Mouse (Mus musculus) olfactory bulb, adult 2 months (tissue): Measurements from ENCODE around the gene Dok5. TPM values are rescaled to one million over a fixed set of nuclear protein-coding genes. Genes with fewer than 3 reads are reported as not detected.

Experiments
- H3K27ac ChIP-seq: fragments of 200-500 bp; 2 replicates; pipeline ENCODE4 v1.5.1; 2012; ENCODE audit warnings: low read depth, low read length; ENCODE audit not compliant: insufficient read depth
- H3K4me1 ChIP-seq: fragments of 200-500 bp; 2 replicates; pipeline ENCODE4 v1.6.1; 2012; ENCODE audit warnings: low read length; ENCODE audit not compliant: control insufficient read depth, insufficient read depth
- H3K4me3 ChIP-seq: fragments of 200-500 bp; 2 replicates; pipeline ENCODE4 v1.5.1; 2012; ENCODE audit warnings: mild to moderate bottlenecking, low read depth, low read length, moderate library complexity; ENCODE audit not compliant: insufficient read depth
- CTCF ChIP-seq: fragments of 200-500 bp; IDR thresholded peaks from 2 replicates; pipeline ENCODE4 v1.5.1; 2012; ENCODE audit warnings: low read depth, mild to moderate bottlenecking, low read length, moderate library complexity; ENCODE audit not compliant: insufficient read depth
- POLR2A ChIP-seq: fragments of 200-500 bp; IDR thresholded peaks from 2 replicates; pipeline ENCODE4 v1.6.1; 2012; ENCODE audit warnings: mild to moderate bottlenecking, low read depth, low read length, moderate library complexity; ENCODE audit not compliant: insufficient read depth
- WGBS: fragments of 180-500 bp; shearing (Covaris S2); methylation state at CpG from one replicate; pipeline ENCODE4 v1.1.7; 2018; 5-methylcytosine and 5-hydroxymethylcytosine counted together
- polyA plus RNA-seq: library from polyadenylated mRNA; stranded (reverse); fragments of >200 nt; gene quantifications from 2 replicates; pipeline ENCODE4 v1.2.4, GENCODE M21; 2012; ENCODE audit warnings: low replicate concordance; ENCODE audit not compliant: missing spikeins, insufficient read depth, insufficient read length

Gene Dok5
- polyA plus RNA-seq, 1 experiment: not detected

- no peak for TF ChIP-seq POLR2A
- no peak for TF ChIP-seq CTCF
- H3K27ac ChIP-seq: no peak overlapping the region
- 96% methylated on average over 9 of the region's 9 CpGs for WGBS
Measured at GRCm38 (mm10) chr2:170903367-170903766, 171.8 kb downstream of the Dok5 start.

GRCm38 (mm10) chr2:170912589-170913223 lies 181.1 kb downstream of the Dok5 start:
- WGBS: 36% methylated on average over 13 of the region's 13 CpGs
- Histone ChIP-seq H3K4me3 (no peak overlapping the region), H3K4me1 (no peaks in the 10 kb centered on the region), H3K27ac (no peak overlapping the region)
- TF ChIP-seq POLR2A (no peak), CTCF (no peak)

More at GRCm38 (mm10) chr2:170903367-170903766, 171.8 kb downstream of the Dok5 start:
- Histone ChIP-seq H3K4me1 (no peaks in the 10 kb centered on the region), H3K4me3 (no peak overlapping the region)

GRCm38 (mm10) chr2:170913863-170914262 lies 182.3 kb downstream of the Dok5 start:
- no peak overlapping the region for H3K4me3 ChIP-seq
- no peaks in the 10 kb centered on the region for H3K4me1 ChIP-seq
- 73% methylated on average over 11 of the region's 11 CpGs for WGBS
- no peak for TF ChIP-seq POLR2A
- TF ChIP-seq CTCF: no peak
- no peak overlapping the region for H3K27ac ChIP-seq

- WGBS: 90% methylated on average over 8 of the region's 8 CpGs
- Histone ChIP-seq H3K4me1 (no peaks in the 10 kb centered on the region), H3K4me3 (no peak overlapping the region), H3K27ac (no peak overlapping the region)
- no peak for TF ChIP-seq POLR2A
- no peak for TF ChIP-seq CTCF
Measured at GRCm38 (mm10) chr2:170915646-170916045, 184.0 kb downstream of the Dok5 start.

GRCm38 (mm10) chr2:170922260-170922659 lies 190.7 kb downstream of the Dok5 start:
- WGBS: 35% methylated on average over 3 of the region's 3 CpGs
- Histone ChIP-seq H3K4me3 (no peak overlapping the region), H3K4me1 (no peaks in the 10 kb centered on the region), H3K27ac (no peak overlapping the region)
- no peak for TF ChIP-seq CTCF
- no peak for TF ChIP-seq POLR2A

- Histone ChIP-seq H3K4me3 (no peak overlapping the region), H3K4me1 (no peaks in the 10 kb centered on the region), H3K27ac (no peak overlapping the region)
- no peak for TF ChIP-seq POLR2A
- TF ChIP-seq CTCF: no peak
- WGBS: 96% methylated on average over 4 of the region's 4 CpGs
Measured at GRCm38 (mm10) chr2:170924131-170924530, 192.5 kb downstream of the Dok5 start.

- Histone ChIP-seq H3K27ac (no peak overlapping the region), H3K4me1 (no peaks in the 10 kb centered on the region), H3K4me3 (no peak overlapping the region)
- 92% methylated on average over 9 of the region's 9 CpGs for WGBS
- TF ChIP-seq POLR2A: no peak
- no peak for TF ChIP-seq CTCF
Measured at GRCm38 (mm10) chr2:170926237-170926636, 194.6 kb downstream of the Dok5 start.

Other genes with a start within 250 kb of the Dok5 start
- not detected in 2 replicates for gene Pfdn4, start 235.4 kb upstream of the Dok5 start, polyA plus RNA-seq
- not detected in 2 replicates for gene Cyp24a1, start 234.7 kb upstream of the Dok5 start, polyA plus RNA-seq
- gene 4930470P17Rik, start 129.8 kb upstream of the Dok5 start, polyA plus RNA-seq: not detected in 2 replicates